Mouse (Mus musculus) gastrocnemius, postnatal 25 days (tissue): Measurements from ENCODE around the gene Ahcyl1. TPM values are rescaled to one million over a fixed set of nuclear protein-coding genes. Genes with fewer than 3 reads are reported as not detected.
A peak's percentile ranks its signal among the peaks of the same experiment; 100 is the strongest.

ENCODE experiments used
- DNase-seq: peaks from one replicate; pipeline ENCODE4 v3.0.0; 2022
- total RNA-seq, 2 experiments: library from RNA; stranded (reverse); gene quantifications; 1 replicate in 1 of 2; 2 replicates in 1 of 2; pipeline ENCODE4 v1.2.3; 2021

Gene Ahcyl1
- total RNA-seq, 2 experiments from 2014 or later = 30.7 to 31.8 TPM

- DNase-seq = peak; percentile 79
These were observed 7.5 kb upstream of the Ahcyl1 start for GRCm38 (mm10) chr3:107703675-107704370.

GRCm38 (mm10) chr3:107701767-107702394 lies 5.5 kb upstream of the Ahcyl1 start:
- DNase-seq = no peak

DNA sequence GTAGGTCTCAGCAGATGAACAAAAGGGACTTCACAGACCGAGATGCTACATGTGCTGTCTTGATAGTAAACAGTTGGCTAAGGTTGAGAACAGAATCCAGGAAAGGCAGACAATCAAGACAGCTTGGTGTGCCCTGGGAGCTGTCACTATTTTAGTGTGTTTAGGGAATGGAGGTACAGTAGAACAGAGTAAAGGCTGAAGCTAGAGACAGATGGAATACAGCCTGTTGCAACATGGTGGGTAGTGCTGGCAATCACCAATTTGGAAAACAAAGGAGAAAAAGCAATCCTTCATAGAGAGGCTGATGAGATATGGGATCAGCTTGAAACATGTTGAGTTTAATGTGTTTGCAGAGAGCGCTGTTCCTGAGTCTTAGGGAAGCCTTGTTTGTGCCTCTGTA lies 4.3 kb upstream of the Ahcyl1 start:
- no peak for DNase-seq

GRCm38 (mm10) chr3:107696910-107697309 lies 550 bp upstream of the Ahcyl1 start:
- DNase-seq = no peak

- no peak for DNase-seq
These were observed 977 bp downstream of the Ahcyl1 start for GRCm38 (mm10) chr3:107695219-107695947.

- no peak for DNase-seq
These were observed 2.0 kb downstream of the Ahcyl1 start for GRCm38 (mm10) chr3:107694256-107694900.

DNA sequence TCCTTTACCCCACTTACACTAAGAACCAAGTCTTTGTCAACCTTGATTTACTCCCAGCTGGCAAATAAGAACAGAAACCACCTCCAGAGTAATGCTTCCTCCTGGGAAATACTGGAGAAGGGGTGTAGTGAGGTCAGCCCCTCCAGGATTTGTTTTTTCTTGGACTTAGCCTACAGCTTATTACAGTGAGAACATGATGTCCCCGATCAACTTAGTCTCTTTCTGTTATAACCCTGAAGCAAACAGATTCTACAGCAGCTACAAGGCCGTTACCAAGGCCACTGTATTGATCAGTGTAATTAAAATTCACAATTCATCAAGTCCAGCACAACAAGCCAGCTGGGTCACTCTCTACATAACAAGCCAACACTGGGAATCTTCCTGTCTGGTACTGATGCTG lies 6.0 kb downstream of the Ahcyl1 start:
- peak; percentile 23 for DNase-seq

DNA sequence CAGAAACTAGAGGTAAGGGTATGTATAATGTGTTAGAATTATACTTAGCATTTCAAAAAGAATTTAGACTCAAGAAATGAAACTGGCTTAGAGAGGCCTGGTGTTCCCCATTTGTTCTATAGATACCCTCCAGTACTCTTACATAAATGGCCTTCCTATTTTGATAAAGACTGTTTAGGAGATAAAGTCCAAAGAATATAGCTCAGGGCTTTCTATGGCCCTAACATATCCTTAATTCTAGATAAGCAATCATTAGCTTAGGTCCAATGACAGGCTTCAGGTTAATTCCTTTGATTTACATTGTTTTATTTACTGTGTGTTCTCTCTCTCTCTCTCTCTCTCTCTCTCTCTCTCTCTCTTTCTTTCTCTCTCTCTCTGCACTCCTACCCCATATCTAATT lies 7.1 kb downstream of the Ahcyl1 start:
- DNase-seq = no peak

GRCm38 (mm10) chr3:107688236-107688635 lies 8.1 kb downstream of the Ahcyl1 start:
- DNase-seq = no peak

GRCm38 (mm10) chr3:107686276-107686977 lies 9.9 kb downstream of the Ahcyl1 start:
- no peak for DNase-seq

DNA sequence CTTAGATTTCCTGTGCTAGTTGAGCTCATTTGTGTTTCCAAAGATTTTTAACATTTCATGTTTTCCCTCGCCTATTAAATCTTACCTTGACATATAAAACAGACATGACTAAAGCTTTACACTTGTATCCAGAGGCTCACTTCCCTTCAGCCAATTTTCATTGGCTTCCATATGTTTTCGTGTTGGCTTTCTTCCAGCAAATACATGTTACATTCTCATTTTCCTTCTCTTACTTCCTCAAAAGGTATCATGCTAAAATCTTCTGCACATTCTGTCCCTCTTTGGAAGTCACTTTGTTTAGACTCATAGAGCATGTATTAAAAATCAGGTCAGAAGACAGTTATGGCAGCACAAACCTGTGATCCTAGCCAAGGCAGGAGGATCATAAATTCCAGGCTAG lies 10.7 kb downstream of the Ahcyl1 start:
- no peak for DNase-seq

DNA sequence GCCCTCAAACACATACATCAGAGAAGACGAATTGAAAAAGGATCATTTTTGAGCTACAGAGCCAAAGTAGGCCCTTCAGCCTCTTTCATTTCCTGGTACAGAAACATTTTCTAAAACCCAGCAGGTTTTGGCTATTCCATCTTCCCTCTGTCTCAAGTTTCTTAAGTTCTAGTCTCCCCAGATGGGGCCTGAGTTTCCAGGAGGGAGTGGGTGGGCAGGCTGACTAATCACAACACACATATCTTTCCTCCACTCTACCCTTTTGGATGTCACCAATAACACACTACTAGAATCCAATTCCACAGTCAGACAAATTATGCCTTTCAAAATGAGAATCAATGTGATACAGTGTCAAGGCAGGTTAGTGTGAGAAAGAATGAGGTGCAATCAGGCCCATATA lies 12.8 kb downstream of the Ahcyl1 start:
- no peak for DNase-seq

GRCm38 (mm10) chr3:107680790-107681576 lies 15.4 kb downstream of the Ahcyl1 start:
- DNase-seq = peak; percentile 22

DNA sequence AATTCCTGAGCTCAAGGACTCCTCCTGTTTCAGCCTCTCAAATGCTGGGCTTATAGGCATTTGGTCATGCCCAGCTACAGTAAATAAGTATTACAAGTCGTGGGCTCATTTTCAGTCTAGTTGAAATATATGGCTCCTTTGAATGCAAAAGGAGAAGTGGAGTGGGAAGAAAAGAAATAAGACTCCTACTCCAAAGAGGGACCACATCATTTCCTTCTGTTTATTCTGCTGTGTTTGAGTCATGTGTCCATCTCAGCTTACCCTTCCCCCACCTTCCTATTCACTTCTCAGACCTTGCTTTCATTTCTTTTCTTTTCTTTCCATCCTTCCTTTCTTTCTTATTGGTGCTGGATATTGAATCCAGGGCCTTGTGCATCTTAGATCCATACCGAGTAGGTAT lies 24.9 kb downstream of the Ahcyl1 start:
- DNase-seq = no peak

DNA sequence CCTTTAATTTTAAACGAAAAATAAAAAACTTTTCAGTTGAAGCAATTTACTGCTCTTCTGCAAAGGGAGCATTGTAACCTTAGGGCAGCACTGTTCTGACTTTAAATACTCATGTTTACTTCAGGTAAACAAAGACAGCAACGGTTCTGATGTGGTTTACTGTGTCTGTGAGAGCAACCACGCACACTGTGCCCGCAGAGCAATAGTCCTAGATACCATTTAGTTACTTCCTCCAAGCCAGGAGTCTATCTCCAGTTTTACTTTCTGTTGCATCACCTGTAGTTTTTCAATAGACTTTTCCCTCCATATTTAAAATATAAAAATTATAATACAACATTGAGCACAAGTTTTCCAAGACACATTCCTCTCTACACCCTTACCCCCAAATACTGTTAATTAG lies 25.9 kb downstream of the Ahcyl1 start:
- no peak for DNase-seq

DNA sequence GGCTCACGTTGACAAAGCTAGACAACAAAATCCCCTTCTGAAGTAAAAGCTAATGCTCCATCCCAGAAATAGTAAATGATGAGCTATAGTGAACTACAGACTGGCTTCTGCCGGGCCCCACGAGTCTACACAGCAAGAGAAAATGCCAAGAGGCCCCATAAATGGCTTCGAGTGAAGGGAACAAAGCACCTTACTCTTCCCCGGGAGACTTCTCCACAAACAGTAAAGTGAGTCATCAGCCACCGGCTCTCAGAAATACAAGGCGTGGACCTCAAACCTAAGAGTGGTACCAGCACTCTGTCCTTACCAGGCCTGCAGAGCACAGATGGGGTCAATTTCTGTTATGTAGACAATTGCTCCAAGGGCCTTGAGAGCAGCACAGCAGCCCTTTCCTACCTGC lies 27.6 kb downstream of the Ahcyl1 start:
- no peak for DNase-seq

- DNase-seq = no peak
These were observed 28.9 kb downstream of the Ahcyl1 start for GRCm38 (mm10) chr3:107667426-107667825.

- no peak for DNase-seq
These were observed 31.7 kb downstream of the Ahcyl1 start for GRCm38 (mm10) chr3:107664641-107665040.

- no peak for DNase-seq
These were observed 37.4 kb downstream of the Ahcyl1 start for GRCm38 (mm10) chr3:107659000-107659399.

- no peak for DNase-seq
These were observed 39.5 kb downstream of the Ahcyl1 start for GRCm38 (mm10) chr3:107656888-107657287.

DNA sequence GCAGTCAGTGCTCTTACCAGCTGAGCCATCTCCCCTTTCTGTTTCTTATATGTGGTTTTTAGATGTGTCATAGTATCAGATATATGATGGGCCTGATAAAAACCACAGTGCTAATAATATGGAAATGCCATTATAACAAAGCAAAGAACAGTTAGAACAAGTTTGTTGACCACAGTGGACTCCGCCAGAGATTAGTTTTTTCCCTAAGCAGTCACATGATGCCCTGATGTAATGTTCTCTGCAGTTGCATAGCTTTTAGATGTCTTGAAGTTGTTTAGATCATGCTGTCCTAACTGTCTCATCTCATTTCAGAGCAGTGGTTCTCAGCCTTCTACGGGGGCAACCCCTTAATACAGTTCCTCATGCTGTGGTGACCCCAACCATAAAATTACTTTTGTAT lies 40.2 kb downstream of the Ahcyl1 start:
- no peak for DNase-seq
